Mouse (Mus musculus): Measurements from ENCODE around the gene Epc2.

Epc2 gene

DNA sequence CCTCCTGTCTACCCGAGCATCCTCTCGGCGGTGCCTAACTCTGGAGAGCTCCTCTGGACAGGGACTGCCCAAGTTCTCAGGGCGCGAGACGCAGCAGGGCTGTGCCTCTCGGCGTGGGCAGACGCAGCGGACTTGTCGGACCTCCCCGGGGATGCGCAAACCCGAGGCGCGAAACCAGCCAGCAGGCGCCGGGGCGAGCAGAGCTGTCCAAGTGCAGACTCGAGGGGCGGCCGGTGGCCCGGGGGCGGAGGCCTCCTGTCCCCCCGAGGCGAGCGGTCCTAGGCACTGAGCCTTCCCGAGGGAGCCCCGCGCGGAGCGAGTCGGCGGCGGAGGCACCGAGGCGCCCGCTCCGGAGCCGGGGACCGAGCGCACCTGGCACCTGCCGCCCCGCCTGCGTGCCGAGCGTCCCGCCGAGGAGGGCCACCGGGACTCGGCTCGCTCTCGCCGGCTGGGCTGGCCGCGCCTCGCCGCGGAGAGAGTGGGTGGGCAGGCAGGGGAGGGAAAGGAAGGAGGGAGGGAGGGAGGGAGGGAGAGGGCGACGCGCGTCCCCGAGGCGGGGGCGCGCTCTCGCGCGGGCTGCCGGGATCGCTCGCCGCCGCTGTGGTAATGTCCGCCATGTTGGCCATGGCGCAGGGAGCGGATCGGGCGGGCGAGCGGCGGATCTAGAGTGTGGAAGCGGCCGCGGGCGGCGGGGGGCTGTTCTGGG is at the start of gene Epc2:
Gene Epc2 (plus strand): TSS at position 556 of the 706 bp plus-strand sequence.
- DNase-seq (ENCODE audit: low spot score) = peak; percentile 77

DNA sequence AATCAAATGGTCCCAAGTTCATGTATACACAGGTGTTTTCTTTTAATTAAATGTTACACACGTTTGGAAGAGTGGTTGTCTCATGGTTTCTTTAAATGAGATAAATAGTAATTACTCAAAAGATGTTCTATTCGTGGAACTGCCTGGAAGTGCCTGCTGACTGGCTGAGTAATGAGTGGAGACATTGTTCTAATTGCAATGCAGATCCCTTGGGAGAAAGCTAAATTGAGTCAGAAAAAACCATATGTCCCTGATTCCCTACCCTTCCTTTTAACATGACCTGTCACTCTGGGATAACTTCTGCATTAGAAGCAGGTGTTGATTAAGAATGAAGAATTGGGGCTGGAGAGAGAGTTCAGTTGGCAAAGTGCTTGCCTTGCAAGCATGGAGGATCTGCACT is 45.3 kb upstream of the Epc2 start:
- no peak for DNase-seq (ENCODE audit: low spot score)

DNA sequence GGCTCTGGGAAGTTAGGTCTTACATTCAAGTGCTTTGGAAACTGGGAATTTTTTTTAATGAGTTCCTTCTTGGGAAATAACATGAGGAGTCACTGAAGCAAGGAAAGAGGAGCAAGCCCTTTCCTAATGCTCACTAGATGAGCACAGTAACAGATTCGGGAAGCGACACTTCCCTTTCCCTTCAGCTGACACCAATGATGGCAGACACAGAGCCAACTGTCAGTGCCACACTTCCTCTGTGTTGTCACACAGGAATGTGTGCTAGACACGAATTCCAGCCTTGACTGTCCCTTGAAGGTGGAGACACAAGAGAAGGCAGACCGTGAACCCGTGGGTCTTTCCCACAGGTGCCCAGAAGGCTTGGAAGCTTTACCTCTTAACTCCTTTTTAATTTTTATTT is 39.6 kb upstream of the Epc2 start:
- DNase-seq (ENCODE audit: low spot score) = no peak

DNA sequence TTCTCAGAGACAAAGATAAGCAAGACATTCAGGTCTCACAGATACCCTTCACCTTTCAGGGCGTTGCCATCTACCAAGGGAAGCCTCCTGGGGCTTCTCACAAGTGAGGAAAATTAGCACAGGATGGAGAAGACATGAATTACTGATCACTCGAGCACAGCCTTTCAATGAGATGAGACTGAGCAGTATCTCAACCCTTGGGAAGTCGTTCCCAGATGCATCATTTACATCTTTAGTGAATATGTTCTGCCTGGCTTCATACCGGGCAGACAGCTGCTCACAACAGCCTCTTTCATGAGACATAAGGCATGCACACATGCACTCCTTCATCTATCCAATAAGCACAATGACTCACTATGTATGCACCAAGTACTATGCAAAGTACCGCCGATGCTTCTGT is 38.7 kb upstream of the Epc2 start:
- DNase-seq (ENCODE audit: low spot score) = no peak

DNA sequence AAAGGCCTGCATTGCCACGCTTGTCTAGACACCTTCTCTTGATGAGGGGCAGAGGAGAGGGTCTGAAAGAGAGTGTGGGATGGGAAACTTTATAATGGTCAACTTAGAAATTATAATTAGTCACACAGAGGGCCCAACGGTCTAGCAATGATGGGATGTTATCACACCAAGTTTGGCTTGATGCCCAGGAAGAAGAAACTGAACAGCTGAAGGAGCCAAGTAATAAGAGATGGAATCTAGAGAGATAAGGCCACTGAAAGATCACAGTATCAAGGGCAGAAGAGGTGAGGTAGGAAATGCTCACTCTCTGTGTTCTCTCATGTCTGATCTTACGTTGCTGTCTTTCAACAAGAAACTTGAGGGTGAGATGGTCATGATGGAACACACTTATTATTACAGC is 35.4 kb upstream of the Epc2 start:
- DNase-seq (ENCODE audit: low spot score) = no peak

DNA sequence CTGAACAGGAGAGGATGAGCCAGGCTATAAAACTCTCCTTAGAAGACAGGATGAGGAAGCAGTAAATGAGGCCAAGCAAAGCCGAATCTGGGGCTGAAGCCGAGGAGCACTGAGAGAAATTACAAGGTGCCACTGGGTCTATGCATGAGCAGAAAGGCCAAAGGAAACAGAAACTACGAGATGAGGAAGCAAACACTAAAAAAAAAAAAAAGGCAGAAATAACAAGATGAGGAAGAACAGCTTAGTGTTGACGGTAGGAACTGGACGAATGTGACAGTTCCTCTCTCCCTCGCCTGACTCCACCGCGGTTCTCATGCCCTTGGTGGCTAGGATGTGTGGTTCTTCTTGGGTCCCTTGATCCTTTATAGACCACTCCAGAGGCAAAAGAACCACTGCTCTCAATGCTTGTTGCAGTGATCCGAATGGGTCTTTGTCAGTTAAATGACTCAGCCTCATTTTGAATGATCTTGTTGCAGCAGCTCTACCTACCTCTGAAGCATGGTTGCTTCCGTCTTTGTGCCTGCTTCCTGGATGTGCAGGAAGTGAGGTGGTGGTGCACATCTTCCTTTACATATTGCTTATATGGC is 34.2 kb upstream of the Epc2 start:
- peak; percentile 26 for DNase-seq (ENCODE audit: low spot score)

DNA sequence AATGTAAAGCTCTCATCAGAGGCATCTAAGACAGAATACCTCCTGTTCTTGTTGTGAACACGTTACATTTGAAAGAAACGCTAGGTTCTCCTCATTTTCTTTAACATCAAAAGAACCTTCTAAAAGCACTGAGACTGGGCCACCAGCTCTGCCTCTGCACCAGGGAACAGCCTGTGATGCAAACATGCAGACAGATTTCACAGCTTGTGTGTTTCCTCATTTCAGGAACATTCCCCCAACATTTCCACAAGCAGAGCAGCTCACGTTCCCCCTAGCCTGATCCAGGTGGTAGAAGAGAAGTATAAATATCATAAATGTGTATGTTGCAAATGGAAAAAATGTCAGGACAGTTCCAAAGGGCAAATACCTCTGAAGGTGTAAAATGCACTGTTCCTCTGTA is 30.9 kb upstream of the Epc2 start:
- DNase-seq (ENCODE audit: low spot score) = no peak

DNA sequence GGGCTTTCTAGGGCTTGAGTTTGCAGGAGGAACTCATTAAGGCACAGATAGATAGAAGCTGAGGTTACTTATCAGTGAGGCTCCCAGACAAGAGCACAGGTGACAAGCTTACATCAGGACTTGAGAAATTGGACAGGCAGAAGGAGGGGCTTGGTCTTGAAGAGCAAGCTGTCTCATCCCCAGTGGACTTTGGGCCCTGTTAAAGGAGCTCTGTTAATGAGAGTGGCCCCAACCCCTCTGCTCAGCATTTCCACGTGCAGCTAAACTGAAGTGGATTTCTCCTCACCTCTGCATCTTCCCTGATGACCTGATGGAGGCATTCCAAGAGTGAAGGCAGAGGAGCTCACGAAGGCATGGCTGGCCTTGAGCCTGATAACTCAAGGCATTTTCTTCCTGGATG is 27.4 kb upstream of the Epc2 start:
- no peak for DNase-seq (ENCODE audit: low spot score)

DNA sequence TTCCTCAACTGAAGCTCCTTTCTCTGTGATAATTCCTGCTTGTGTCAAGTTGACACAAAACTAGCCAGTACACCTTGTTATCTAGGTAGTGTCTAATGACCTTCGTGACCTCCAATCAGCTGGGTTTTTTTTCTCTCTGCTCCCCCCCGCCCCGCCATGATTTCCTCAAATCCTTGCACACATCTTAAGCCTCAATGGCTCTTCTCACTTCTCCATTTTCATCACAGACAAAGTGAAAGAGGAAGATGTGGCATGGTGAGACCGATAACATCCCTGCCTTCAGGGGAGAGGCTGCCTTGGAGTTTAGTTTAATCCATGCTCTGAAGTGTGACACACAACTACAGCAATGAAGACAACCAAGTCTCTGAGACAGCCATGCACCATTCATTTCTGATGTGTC is 26.5 kb upstream of the Epc2 start:
- peak; percentile 11 for DNase-seq (ENCODE audit: low spot score)

DNA sequence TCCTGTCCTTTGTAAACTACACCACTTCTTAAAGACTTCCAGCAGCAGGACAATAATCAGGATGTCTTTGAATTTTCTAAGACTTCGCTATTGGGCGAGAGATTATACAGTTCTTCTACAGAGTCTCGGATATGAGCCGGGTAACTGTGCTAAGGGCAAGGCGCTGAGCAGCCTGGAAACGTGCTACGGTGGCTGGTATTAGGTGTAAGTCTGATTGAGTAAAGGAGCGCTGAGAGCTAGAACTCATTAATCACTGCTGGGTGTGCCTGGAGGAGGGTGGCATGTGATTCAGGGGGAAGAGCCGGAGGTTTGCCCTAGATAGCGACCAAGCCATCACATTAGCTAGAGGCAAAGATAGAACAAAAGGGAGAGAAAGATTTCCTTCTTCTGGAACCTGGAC is 25.1 kb upstream of the Epc2 start:
- DNase-seq (ENCODE audit: low spot score) = no peak

DNA sequence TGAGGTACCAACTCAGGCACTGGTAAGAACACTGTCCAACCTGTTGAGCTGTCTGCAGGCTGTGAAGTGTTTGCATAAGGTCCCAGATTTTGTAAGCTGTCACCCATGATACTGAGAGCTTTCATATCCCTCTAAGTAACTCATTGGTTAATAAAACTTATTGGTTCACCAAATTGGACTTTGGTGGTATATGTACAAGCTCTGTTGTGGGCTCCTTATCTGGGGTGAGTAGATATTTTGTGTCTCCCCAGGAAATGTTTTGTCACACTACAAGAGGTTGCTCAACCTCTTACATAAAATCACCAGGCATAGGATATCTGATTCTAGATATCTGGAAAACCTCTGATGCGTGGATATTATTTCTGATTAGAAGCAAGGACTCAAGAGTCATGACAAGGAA is 20.3 kb upstream of the Epc2 start:
- DNase-seq (ENCODE audit: low spot score) = no peak

DNA sequence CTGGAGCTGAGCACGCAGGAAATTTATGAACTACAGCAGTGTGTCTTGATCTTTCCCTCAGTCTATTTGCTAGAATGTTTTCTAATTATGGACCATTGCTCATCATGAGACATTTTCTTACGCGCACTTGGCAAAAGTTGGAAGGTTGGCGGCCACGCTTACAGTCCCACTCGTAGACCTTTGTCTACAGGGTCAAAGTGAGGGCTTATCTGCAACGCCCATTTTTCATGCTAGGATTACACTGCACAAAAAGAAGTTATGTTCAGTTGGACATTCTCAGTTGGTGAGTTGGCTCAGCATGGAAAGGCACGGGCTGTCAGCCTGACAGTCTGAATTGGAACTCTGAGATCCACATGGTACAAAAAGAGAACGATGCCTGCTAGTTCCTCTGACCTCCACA is 18.1 kb upstream of the Epc2 start:
- DNase-seq (ENCODE audit: low spot score) = no peak

DNA sequence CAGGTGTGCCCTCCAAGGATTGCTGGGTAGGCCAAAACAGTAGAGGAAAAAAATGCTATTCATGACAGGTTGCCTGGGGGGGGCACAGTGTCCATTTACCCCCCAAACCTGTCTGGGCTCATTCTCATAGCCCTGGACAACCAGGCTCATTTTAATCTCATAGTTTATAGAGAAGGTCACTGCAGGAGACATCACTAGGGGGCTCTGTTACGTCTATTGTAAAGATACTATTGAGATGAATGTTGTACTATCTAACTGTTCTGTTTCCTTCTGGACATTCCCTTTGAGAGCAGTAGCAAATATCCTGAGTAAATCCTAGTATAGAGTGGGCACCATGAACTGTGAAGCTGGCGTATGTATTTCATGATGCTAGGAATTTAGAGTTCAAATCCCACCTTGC is 5.0 kb upstream of the Epc2 start:
- DNase-seq (ENCODE audit: low spot score) = no peak

DNA sequence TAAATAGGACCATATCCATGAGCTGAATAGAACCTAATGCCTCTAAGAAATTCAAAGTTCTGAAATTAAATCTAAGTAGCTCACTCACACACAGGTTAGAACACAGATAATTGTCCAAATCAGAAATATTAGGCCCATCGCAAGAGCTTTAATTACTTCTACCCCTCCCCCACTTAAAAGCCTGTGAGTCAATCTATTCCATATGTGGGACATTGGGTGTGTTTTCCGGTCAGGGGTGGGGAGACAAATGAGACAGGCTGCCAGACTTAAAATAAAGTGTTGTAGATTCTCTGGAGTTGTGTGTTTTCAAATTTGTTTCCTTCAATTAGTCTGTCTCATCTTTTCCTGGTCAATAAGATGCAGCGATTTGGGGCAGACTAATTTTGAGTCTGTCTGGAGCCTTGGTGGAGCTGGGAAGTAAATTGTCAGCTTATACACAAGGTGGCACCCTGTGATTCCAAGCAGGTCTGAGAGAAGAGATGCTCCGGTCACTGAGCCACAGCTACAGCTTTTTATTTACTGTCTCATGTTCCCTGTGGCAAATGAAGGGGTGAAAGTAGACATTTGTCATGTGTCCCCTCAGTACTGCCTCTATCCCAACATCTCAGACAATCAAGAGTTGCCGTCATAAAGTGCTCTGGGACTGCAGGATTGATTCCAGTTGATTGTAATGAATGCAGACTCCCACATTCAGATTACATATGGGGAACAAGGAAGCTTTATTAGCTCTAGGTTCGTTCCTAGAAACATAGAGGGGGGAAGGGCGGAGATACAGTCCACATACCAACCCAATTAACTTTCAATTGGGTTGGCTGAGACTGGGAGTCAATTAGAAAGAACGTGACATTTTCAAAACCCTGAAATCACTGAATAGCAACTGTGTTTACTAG is 3.5 kb upstream of the Epc2 start:
- no peak for DNase-seq (ENCODE audit: low spot score)

DNA sequence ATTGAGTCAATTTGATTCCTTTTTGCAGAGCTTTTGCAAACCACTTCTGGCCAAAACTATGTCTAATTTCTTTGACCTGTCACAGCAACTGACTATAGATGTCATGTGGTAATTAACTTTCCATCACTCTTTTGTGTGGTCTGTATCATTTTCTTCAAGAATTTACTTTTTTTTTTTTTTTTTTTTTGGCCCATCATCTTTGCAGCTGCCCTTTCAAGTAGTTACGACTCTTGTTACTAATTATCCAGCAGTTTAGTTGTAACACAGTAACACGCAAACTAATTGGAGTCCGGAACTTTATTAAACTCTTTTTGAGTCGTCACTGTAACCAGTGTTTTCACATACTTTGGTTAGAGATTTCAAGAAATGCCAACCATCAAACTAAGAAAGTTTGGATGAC is 819 bp upstream of the Epc2 start:
- no peak for DNase-seq (ENCODE audit: low spot score)

DNA sequence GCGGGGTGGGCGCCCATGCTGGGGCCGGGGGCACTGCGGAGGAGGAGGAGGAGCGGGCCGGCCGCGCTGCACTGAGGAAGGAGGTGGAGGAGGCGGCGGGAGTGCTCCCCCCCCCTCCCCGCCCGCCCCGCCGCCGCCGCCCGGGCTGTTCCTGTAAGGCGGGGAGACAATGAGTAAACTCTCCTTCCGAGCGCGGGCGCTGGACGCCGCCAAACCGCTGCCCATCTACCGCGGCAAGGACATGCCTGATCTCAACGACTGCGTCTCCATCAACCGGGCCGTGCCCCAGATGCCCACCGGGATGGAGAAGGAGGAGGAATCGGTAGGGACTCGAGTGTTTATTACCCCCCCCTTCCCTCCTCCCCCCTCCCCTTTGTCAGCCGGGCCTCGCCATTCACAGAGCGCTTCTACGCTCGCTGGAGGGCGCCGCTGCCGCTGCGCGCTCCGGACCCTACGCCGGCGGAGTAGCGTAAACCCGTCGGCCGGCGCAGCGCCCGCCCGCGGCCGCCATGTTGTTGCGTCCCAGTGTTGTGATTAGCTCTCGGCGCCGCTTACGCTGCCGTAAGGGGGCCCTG is 438 bp downstream of the Epc2 start:
- DNase-seq (ENCODE audit: low spot score) = peak; percentile 86

DNA sequence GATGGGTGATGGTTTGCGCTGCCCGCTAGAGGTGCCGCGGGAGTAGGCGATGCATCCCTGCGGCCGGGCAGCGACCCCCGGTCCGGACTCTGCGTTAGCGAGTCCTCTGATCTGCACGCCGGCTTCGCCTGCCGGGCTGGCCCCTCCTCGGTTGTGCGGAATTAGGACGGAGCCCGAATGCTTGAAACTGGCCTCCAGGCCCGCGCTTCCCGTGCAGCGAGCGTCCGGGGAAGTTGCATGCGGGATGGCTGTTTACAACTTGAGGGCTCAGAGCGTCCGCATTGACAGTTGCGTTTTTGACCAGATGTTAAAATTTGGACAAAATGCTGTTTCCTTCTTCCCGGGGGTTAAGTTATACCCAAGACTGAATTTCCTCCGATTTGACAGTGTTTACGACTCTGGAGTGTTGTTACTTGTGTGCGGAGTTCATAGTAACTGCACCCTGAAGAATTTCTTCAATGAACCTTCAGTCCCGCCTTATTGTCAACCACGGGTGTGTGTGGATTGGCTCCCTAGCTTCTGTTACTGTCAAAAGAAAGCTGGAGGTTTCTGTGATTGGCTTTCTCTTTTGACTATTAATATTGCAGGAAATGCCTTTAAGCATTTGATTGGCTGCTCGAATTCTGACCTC is 1.3 kb downstream of the Epc2 start:
- DNase-seq (ENCODE audit: low spot score) = peak; percentile 56

DNA sequence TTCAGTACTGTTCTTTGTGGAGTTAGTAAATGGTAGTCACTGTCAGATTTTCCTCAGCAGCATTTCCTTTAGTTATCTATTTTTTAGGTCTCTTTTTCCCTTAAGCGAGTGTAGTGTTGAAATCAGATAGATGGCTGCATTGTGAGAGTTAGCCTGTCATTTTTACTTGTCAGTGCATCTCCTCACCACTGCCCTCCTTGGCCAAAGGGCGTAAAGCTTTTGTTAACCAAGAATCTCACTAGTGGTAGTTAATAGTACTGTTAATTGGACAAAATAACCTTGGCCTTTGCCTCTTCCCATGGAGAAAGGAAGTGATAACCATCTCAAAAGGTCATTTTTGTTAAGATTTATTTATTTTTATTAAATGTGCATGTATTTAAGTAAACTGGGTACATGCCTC is 6.5 kb downstream of the Epc2 start:
- no peak for DNase-seq (ENCODE audit: low spot score)

DNA sequence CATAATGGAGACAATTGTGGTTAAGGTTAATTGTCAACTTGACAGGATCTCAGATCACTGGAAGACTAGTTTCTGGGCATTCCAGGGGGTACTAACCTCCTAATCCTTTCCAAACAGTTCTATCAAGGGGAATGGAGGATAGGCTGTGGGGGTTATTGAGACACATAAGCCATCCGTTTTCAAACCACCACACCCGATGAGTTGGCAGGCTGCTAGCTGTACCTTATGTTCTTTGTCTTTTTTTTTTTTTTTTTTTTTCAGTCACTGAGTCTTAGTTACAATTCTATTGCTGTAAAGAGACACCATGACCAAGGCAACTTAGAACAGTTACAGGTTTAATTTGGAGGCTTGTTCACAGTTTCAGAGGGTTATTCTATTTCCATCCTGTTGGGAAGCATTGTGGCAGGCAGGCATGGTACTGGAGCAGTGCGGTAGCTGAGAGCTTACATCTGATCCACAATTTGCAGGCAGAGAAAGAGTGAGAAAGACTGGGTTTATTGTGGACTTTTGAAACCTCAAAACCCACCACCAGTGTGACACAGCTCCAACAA is 14.5 kb downstream of the Epc2 start:
- no peak for DNase-seq (ENCODE audit: low spot score)

DNA sequence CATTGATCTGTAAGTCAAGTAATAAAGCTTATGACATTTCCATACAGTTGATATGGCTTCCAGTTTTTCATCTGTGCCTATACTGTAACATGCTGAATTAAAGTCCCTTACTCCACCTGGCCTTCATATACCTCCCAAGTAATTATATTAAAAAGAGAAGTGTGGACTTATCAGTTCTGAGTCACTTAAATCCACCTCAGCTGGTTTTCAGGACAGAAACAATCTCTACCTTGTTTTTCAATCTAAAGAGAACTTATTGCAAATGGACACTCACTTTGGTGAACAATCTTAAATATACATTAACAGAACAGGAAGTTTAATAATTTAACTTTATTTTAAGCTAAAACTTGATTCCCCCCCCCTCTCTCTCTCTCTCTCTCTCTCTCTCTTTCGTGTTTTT is 15.8 kb downstream of the Epc2 start:
- DNase-seq (ENCODE audit: low spot score) = no peak

DNA sequence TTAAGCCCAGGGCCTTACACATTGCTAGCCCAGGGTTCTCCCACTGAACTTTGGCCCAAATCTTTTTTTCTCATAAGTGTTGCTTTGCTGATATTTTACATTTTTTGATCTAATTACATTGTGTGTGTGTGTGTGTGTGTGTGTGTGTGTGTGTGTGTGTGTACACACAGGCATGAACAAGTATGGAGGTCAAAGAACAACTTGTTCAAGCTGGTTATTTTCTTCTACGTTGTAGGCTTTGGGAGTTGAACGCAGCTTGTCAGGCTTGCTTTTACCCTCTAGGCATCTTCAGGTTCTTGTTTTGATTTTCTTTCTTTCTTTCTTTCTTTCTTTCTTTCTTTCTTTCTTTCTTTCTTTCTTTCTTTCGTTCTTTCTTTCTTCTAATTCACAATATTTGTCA is 19.9 kb downstream of the Epc2 start:
- no peak for DNase-seq (ENCODE audit: low spot score)
